Mouse (Mus musculus) small intestine, adult 2 months (tissue): Measurements from ENCODE around the gene Itm2c. TPM values are rescaled to one million over a fixed set of nuclear protein-coding genes. Genes with fewer than 3 reads are reported as not detected.

ENCODE experiments used
- H3K27ac ChIP-seq: fragments of 200-500 bp; 2 replicates; pipeline ENCODE4 v1.5.1; 2012; ENCODE audit warnings: low read depth, low read length, control low read depth, inconsistent platforms; ENCODE audit not compliant: insufficient read depth
- H3K27me3 ChIP-seq: fragments of 200-500 bp; 2 replicates; pipeline ENCODE4 v1.6.1; 2012; ENCODE audit warnings: mild to moderate bottlenecking, moderate library complexity, low read length, inconsistent platforms; ENCODE audit not compliant: control insufficient read depth, insufficient read depth
- H3K36me3 ChIP-seq: fragments of 200-500 bp; 2 replicates; pipeline ENCODE4 v1.6.1; 2012; ENCODE audit warnings: mild to moderate bottlenecking, low read length, control low read depth, inconsistent platforms; ENCODE audit not compliant: control insufficient read depth, insufficient read depth
- H3K4me1 ChIP-seq: fragments of 200-500 bp; 2 replicates; pipeline ENCODE4 v1.6.1; 2012; ENCODE audit warnings: low read length, inconsistent platforms, mixed read lengths; ENCODE audit not compliant: control insufficient read depth, insufficient read depth, insufficient read length
- H3K4me3 ChIP-seq: fragments of 200-500 bp; 2 replicates; pipeline ENCODE4 v1.5.1; 2012; ENCODE audit warnings: low read depth, mild to moderate bottlenecking, control low read depth, inconsistent platforms, low read length, moderate library complexity
- CTCF ChIP-seq: fragments of 200-500 bp; IDR thresholded peaks from 2 replicates; pipeline ENCODE4 v1.5.1; 2012; ENCODE audit warnings: low read depth, mild to moderate bottlenecking, control low read depth, inconsistent platforms, low read length, moderate library complexity, mixed read lengths; ENCODE audit not compliant: insufficient replicate concordance, insufficient read length; ENCODE audit errors: extremely low read depth
- POLR2A ChIP-seq: fragments of 200-500 bp; IDR thresholded peaks from 2 replicates; pipeline ENCODE4 v1.6.1; 2012; ENCODE audit warnings: low read depth, mild to moderate bottlenecking, control low read depth, inconsistent platforms, low read length, moderate library complexity
- WGBS: fragments of 180-500 bp; shearing (Covaris S2); methylation state at CpG from one replicate; pipeline ENCODE4 v1.1.7; 2018; 5-methylcytosine and 5-hydroxymethylcytosine counted together
- polyA plus RNA-seq: library from polyadenylated mRNA; depleted of rRNA; stranded (reverse); fragments of >200 nt; gene quantifications from 2 replicates; pipeline ENCODE4 v1.2.3, GENCODE M21; 2012; rRNA removed

Itm2c gene
- 51.3 and 95.0 TPM in 2 replicates for polyA plus RNA-seq

DNA sequence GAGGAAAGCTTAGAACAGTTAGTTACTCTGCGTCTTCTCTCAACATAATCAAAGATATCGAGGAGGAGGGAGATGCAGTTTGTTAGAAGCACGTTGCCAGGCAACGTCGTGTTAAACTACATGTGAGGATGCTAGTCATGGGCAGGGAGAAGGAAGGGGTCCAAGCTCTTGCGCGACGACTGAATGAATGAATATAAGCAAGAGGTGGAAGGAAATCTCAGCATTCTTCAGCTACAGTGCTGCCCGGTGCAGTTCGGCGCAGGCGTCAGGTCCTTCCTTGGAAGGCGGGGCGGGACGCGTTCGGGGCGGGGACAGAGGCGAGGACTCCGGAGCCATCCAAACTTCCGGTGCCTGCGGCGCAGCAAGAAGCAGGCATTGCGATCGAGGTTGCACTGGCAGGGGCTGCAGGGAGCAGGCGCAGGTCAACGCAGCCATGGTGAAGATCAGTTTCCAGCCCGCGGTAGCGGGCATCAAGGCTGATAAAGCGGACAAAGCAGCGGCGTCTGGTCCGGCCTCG, at the start of gene Itm2c:
Gene Itm2c (plus strand): TSS at position 51 of the 517 bp plus-strand sequence.
- Histone ChIP-seq H3K27ac (peak within 1 kb of the TSS; percentile 13), H3K36me3 (no peaks in the 10 kb centered on the region), H3K27me3 (no peaks in the 10 kb centered on the region), H3K4me3 (peak within 1 kb of the TSS; percentile 88), H3K4me1 (no peaks in the 10 kb centered on the region; the same call in 1 of the 2 replicates)
- peak; percentile 79 for TF ChIP-seq POLR2A
- TF ChIP-seq CTCF = no peak
- WGBS = under 1% methylated on average over 35 of the region's 35 CpGs

DNA sequence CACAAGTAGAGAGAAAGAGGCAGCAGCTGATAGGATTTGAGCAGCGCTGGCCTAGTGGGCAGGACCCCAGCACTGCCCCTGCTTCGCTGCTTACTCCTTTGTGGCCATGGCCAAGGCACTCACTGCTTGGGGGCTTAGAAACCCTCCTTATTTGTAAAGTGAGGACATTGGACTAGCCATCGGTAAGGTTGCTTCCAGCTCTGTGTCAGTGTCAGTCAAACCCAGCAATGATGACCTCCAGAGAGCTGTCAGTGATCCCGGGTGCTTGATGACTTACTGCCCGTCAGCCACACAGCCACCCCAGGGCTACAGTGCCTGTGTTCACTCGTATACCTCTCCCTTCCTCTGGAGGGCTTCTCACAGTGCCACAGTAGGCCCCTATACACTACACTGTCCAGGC, 49.1 kb upstream of the Itm2c start:
- WGBS = 90% methylated on average over 6 of the region's 6 CpGs
- H3K36me3 ChIP-seq = peaks cover 56% of the 10 kb centered on the region
- no peak for TF ChIP-seq CTCF
- TF ChIP-seq POLR2A = no peak

DNA sequence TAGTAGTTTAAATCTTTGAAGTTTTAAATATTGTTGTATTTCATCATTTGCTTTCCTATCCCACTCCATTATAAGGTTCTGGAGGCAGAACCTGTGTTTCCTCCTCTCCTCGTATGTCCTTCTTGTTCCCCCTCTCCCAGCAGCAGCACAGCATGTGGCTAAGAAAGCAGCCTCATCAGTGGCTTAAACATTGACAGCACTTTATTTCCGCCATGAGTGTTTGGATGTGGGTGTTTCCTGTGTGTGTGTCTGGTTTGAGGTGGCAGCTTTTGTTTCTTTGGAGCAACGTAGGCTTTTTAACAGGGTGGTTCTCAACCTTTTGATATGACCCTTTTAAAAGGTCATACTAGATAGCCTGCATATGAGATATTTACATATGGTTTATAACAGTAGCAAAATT, 48.6 kb upstream of the Itm2c start:
- Histone ChIP-seq H3K27ac (no peak overlapping the region), H3K4me1 (no peaks in the 10 kb centered on the region), H3K36me3 (peaks cover 58% of the 10 kb centered on the region), H3K27me3 (no peaks in the 10 kb centered on the region), H3K4me3 (no peak overlapping the region)
- TF ChIP-seq CTCF = no peak
- no peak for TF ChIP-seq POLR2A
- 76% methylated on average over 3 of the region's 3 CpGs for WGBS

More for the DNA sequence above, 49.1 kb upstream of the Itm2c start:
- H3K27ac ChIP-seq = no peak overlapping the region
- H3K4me3 ChIP-seq = no peak overlapping the region
- H3K27me3 ChIP-seq = no peaks in the 10 kb centered on the region
- no peaks in the 10 kb centered on the region for H3K4me1 ChIP-seq

DNA sequence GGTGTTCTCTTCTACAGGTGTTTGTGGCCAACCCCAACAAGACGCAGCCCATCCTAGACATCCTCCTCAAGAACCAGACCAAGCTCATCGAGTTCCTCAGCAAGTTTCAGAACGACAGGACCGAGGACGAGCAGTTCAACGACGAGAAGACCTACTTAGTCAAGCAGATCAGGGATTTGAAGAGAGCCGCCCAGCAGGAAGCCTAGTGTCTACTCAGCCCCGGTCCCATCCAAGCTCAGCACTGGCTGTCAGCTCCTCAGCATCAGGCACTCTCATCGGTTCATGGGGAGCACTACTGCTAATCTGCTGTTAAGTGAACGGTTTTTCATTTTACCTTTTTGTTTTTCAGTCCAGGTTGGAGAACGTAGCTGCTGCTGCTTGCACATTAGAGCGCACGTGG, 45.1 kb upstream of the Itm2c start:
- H3K4me1 ChIP-seq = no peaks in the 10 kb centered on the region
- H3K36me3 ChIP-seq = peaks cover 48% of the 10 kb centered on the region
- TF ChIP-seq CTCF (no peak), POLR2A (no peak)
- no peaks in the 10 kb centered on the region for H3K27me3 ChIP-seq
- no peak overlapping the region for H3K4me3 ChIP-seq
- H3K27ac ChIP-seq = no peak overlapping the region
- WGBS = 91% methylated on average over 14 of the region's 14 CpGs

DNA sequence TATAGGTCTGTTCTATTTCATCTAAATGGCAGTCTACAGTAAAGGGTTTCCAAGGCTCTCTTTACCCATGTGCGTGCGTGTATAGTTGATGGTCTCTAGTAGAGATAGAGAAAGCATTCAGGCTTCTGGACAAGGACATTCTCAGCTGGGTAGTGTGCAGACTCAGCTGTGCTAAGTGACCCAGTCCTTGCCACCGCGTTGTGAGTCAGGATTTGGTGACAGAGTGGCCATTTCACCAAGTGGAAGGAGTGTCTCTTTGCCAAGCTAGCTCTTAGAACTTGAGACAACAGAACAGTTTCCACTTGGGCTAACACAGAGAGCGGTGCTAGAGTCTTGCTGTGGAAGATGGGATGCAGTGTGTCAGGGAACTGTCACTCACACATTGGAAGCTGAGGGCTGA, 43.2 kb upstream of the Itm2c start:
- H3K4me1 ChIP-seq = no peaks in the 10 kb centered on the region
- H3K27me3 ChIP-seq = no peaks in the 10 kb centered on the region
- no peak overlapping the region for H3K27ac ChIP-seq
- 92% methylated on average over 5 of the region's 5 CpGs for WGBS
- TF ChIP-seq POLR2A (no peak), CTCF (no peak)
- H3K36me3 ChIP-seq = peaks cover 38% of the 10 kb centered on the region
- H3K4me3 ChIP-seq = no peak overlapping the region

DNA sequence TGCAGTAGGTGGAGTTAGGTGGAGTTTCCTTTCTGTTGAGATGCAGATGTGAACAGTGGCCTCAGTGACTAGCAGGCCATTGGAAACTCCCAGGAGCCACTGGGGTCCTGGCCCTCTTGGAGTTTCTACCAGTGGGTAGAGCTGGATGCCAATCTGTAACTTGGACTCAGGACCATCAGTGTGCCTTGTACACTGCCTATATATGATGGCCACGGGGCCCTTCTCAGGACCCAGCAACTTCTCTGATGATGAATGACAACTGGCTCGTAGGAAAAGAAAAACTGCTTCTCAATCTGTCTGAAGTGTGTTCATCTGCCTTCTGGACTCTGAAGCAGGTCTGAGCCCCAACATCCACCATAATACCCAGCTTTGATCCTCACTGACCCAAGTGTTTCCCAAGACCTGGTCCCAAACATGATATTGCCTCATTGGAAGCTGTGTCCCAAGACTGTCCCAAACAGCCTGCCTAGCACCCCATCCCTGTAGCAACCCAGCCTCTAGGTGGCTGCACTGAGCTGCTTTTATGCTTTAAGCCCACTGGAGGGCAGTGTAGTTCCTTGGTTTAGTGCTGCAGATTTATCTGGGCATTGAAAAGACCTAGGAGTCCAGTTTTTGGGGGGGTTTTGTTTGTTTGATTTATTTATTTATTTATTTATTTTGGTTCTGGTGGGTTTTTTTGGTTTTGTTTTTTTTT, 40.9 kb upstream of the Itm2c start:
- peaks cover 24% of the 10 kb centered on the region for H3K36me3 ChIP-seq
- H3K27ac ChIP-seq = no peak overlapping the region
- H3K4me3 ChIP-seq = no peak overlapping the region
- no peaks in the 10 kb centered on the region for H3K27me3 ChIP-seq
- no peaks in the 10 kb centered on the region for H3K4me1 ChIP-seq
- WGBS = 73% methylated on average over 2 of the region's 2 CpGs
- TF ChIP-seq CTCF (peak; percentile 98; the same call in 1 of the 2 replicates), POLR2A (no peak)

DNA sequence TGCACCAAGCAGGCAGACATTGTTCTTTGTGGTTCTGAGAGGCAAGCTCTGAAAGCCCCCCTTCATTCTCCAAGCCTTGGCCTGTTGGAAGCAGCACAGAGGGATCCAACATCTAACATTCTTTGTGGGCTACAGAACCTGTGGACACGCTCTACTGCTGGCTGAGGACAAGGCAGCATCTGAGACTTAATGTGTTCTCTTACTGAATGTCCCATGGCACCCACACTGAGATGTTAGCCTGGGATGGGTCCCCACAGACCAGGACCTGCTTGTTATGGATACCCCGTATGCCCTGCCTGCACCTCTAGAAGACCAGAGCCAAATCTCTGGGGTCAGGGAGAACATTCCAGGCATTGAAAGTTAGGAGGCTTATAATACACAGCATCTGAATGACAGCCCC, 40.2 kb upstream of the Itm2c start:
- TF ChIP-seq POLR2A (no peak), CTCF (no peak)
- Histone ChIP-seq H3K4me3 (no peak overlapping the region), H3K27ac (no peak overlapping the region), H3K36me3 (peaks cover 18% of the 10 kb centered on the region), H3K4me1 (no peaks in the 10 kb centered on the region), H3K27me3 (no peaks in the 10 kb centered on the region)
- 93% methylated on average over 2 of the region's 2 CpGs for WGBS
